Mouse (Mus musculus): ENCODE measurements at regions not wholly inside any gene's neighbourhood (a gene's known extent, or its start where the extent isn't known, plus 50 kb on each side); places are given as distances from the start of the nearest gene placed in this dataset.

- no peak for TF ChIP-seq CTCF (IDR thresholded peaks at IDR 0.05; ENCODE audit: borderline replicate concordance, extremely low read depth, insufficient read depth, insufficient read length)
- 0 out of 2 replicates have a peak, but pooled peaks have one; percentile 32 for TF ChIP-seq POLR2A (IDR thresholded peaks at IDR 0.05; ENCODE audit: borderline replicate concordance, extremely low read depth, insufficient read depth, insufficient read length, poor library complexity, severe bottlenecking)
These were observed 131.5 kb downstream of the Rps24 start for GRCm38 (mm10) chr14:24618226-24619038.

Data from brain, embryonic 14.5 days (tissue).